Mouse (Mus musculus): ENCODE data around the gene Spsb1.

The Spsb1 gene

DNA sequence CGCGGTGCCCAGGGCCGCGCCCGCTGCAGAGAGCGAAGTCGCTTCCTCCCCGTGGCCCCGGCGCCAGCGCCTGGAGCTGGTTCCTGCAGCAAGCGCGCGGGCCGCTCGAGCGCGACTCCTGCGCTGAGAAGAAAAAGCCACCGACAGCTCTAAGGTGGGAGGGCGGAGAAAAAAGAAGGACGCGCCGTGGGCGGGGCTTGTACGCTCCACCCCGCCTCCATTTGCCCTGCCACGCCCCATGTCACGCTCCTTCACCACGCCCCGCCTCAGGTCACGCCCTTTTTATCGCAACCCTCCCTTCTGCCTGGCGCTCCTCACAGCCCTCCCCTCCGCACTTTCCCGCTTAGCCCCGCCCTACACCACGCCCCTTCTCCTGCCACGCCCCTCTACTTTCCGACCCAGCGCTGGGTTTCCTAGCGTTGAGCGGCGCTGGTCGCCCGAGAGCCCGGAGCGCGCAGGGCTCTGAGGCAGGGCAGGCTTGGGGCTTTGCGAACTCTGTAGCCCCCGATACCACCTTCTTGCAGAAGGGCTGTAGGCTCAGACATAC, at the start of gene Spsb1:
Gene Spsb1, minus strand, starts transcription at position 151 of the 547 bp plus-strand sequence.
- DNase-seq (ENCODE audit: low read depth): peak; percentile 98

GRCm38 (mm10) chr4:150003641-150004040, 48.8 kb upstream of the Spsb1 start:
- no peak for DNase-seq (ENCODE audit: low read depth)

DNA sequence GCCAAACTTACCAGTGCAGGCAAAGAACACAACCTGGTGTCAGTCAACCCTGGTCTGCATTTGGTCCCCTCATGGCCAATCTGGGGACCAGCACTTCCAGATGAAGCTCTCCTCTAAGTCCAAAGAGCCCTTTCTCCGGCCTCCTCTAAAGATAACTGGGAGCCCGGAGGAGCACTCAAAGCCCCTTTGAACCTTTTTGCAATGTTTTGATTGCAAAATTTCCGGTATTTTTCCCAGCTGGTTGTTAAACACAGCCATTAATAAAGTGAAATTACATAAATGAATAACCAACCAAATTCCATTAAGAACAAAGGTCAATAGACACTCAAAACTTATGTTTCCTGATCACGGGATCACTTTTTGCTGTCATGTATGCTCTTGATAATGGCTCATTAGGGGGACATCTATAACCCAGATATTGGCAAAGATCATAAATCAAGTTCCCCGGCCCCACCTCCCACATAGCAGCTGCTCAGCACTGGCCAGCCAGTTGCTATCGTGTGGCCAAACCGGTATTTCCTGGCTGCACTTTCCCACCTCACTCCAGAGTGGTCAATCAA, 48.3 kb upstream of the Spsb1 start:
- DNase-seq (ENCODE audit: low read depth): no peak

DNA sequence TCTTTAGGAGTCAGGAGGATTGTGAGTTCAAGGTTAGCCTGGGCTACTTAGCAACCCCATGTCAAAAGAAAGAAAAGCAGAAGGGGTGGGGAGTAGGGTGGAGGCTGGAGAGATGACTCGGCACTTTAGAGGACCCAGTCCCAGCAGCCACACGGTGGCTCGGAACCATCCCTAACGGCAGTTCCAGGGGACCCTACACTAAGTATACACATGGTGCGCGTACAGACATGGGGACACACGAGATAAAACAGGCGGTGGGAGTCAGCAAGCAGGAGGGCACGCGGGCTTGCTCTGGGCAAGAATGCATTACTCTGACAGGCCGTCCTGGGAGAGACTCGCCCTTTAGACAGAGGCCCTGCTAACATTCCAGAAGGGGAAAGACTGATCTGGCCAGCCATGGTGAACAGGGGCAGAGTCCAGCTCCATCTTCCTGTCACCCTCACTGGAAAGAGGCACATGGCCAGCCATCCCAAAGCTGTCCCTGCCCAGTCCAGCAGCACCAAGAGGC, 47.2 kb upstream of the Spsb1 start:
- peak; percentile 59 for DNase-seq (ENCODE audit: low read depth)

DNA sequence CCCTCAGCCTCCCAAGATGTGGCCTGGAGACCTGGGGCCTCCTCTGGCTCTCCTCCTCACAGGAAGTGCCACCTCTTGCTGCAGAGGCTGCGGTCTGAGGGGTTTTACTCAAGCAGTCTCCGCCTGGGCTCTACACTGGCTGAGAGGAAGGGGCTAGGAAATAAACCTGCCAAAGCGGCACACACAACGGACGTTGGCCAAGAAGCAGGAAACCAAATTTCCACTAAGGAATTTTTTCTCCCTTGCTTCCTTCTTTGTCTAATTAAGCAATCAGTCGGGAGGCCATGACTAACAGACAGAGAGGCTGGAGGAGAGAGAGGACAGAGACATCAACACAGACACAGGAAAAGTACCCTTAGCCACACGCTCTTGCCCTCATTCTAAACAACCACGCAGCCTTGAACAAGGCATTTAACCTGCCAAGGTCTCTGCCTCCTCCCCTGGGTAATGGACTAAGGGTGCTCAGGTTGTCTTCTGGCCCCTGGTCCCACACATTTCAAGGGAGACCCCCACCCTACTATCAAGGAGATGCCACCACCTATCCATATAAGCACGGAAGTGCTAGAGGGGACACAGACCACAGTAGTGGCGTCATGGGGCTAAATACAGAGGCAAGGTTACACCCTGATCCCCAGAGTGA, 46.5 kb upstream of the Spsb1 start:
- peak; percentile 60 for DNase-seq (ENCODE audit: low read depth)

GRCm38 (mm10) chr4:149999931-150000555, 45.2 kb upstream of the Spsb1 start:
- no peak for DNase-seq (ENCODE audit: low read depth)

DNA sequence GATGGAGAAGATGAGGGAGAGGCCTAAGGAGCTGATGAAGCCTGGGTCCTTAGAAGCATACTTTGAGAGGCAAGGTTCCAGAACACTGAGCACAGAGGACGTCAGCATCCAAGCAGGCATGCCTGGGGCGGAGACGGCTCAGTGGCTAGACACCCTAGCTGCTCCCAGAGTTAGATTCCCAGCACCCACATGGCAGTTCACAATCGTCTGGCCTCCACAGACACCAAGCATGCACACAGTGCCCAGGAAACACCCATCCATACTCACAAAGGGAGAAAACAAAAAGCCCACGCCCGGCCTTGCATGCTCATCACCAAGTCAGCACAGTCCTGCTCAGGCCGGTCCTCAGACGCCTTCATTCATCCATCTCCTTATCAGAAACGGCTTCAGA, 44.7 kb upstream of the Spsb1 start:
- DNase-seq (ENCODE audit: low read depth): no peak

DNA sequence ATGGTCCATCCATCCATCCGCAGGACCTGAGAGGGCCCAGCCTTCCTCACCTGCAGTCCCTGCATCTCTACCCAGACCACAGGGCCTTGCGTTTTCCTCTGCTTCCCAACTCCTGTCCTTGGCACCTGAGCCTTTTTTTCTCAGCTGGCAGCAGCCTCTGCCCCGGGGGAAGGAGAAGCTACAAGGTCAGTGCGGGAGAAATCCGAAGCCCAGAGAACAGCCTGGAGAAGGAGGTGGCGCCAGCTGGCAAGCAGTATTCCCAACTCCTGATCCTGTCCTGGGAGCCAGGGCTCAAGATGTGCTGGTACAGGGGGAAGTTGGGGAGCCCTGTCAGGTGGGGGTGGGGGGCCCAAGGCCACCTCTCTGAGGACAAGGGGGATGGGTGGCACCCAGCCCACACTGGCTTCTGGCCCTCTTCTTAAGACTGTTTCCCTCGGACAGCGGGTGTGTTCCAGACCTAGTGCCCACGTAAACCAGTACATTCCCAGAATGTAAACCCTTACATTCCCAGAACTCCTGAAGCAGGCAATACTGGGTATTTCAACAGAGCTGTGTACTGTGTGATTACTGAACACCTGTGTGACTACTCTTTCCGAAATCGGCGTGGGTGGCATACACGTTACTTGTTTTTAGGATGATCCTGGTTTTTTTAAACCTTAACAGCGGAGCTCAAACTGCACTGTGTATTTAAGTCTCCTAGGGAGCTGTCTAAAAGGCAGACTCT, 44.1 kb upstream of the Spsb1 start:
- DNase-seq (ENCODE audit: low read depth): no peak

DNA sequence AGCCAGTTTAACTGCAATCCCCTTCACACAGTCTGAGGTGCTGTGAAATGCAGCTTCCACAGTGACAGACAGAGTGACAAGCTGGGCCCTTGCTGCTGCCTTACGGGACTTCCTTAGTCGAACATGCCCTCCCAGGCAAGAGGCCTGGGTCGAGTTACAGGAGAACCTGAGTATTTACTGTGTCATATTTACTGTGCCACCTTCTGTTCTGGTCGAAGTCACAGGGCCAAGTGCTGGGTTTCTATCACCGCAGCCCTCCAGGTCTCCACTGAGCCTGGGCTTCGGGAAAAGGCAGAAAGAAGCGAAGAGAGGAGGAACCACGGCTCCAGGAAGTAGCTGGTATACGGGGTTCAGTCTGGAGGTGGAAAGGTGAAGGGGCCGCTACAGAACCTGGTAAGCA, 43.2 kb upstream of the Spsb1 start:
- DNase-seq (ENCODE audit: low read depth): no peak

- DNase-seq (ENCODE audit: low read depth): no peak
Measured at GRCm38 (mm10) chr4:149996440-149996839, 41.6 kb upstream of the Spsb1 start.

DNA sequence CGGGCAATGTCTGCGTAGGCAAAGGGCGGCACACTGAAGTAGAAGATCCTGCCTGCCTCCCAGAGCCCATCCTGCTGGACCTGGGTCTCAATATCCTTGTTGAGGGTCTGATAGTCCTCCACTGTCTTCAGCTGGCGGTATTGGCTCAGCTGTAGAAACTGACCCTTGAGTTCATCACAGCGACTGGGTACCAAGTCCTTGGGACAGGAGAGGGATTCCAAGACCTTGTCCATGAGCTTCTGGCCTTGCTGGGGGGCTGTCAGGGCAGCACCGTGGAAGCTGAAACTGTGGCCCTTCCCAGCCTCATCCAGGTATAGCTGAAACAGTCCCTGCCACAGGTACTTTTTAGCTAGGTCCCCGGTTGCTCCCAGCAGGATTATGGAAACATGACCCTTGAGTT, 41.1 kb upstream of the Spsb1 start:
- no peak for DNase-seq (ENCODE audit: low read depth)

- no peak for DNase-seq (ENCODE audit: low read depth)
Measured at GRCm38 (mm10) chr4:149994218-149994617, 39.4 kb upstream of the Spsb1 start.

- DNase-seq (ENCODE audit: low read depth): no peak
Measured at GRCm38 (mm10) chr4:149992670-149993032, 37.8 kb upstream of the Spsb1 start.

DNA sequence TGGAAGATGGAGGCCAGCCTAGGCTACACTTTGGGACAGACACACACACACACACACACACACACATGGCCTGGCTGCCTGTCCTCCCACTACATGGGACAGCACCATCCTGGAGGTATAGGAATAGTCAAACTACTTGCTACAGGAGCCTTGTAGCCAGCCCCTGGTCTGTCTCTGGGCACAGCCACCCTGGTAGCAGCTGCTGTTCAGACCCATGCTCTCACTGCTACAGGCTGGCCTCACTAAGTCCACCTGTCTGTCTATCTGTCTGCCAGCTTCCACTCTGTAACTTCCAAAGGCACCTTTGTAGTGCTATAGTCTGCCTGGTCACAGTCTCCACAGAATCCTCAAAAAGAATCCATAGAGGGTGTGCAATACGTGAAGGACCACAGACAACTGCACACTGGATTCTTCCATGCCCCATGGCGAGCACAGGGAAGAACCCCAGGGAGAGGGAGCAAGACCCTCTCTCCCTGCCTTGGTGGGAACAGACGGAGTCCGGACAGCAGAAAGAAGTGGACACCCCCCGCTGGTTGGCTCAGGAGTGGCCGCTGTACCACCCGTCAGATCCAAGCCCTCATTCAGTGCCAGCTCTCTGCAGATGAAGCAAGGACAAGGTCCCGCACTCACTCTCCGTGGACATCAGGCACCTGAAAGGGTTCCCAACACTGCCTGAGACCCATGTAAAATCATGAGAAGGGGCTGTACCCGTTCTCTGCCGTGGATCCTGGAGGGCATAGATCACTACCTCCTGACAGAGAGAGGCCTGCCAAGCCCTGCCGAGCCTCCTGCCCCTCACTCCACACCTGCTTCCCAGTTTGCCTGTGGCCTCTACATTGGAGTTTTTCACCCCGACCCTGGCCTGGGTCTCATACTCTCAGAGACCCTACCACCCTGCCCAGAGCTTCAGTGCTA, 37.2 kb upstream of the Spsb1 start:
- DNase-seq (ENCODE audit: low read depth): no peak

DNA sequence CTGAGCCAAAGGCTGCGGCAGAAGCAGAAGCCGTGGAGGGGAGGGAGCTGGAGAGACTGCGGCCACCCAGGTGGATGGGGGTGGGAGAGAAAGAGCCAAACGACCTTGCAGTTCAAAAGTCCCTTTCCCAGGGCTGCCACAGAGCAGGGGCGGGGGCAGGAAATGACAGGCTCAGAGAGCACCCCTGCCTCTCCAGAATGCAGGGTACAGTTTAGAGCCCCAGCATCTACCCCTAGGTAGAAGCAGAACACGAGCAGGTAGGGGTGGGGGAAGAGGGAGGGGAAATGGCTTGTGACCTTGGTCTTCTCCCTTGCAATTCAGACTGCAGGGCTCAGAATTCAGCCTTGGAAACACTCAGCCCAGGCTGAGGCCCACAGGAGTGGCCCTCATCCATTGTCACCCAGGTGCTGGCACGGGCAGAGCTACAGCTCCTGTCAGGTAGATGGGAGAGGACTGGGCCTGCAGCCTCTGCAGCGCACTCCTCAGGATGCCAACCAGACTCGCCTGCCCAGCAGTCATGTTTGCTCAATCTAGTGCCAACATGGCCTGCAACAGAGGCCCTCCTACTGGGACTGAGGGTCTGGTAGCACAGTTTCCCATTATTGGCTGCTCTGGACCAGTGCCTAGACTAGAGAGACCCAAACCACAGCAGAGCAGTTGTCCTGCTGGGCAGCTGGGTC, 36.3 kb upstream of the Spsb1 start:
- no peak for DNase-seq (ENCODE audit: low read depth)

DNA sequence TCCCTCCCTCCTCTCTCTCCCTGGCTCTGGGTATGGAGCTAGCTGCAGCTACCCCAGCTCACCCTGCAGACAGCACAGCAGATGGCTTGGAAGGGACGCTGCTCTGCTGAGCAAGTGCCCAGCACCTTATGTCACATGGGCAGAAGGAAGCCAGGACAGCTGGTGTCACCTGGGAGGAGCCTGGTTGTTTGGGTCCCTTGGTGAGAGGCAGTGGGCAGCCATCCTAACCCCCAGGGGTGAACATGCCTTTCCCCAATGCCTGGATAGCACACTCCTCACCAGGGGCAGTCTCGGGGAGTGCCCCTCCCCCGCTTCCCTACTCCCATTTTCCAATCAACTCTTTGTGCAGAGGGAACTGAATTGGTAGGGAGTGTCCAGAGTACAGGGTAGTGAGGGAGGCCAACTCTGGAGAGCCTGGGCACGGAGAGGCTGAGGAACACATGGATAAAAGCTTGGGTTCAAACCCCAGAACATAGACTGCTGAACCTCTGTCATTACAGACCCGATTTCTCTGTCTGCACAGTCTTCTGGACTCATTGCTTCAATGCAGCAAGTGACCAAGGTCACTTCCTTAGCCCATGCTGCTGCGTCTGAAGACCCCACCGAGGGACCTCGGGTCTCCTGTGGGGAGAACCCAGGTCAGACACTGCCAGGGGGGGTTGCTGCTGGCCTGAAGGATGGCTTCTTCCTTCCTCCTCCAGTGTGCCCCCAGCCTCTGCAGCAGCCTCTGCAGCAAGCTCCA, 35.5 kb upstream of the Spsb1 start:
- DNase-seq (ENCODE audit: low read depth): no peak

- peak; percentile 84 for DNase-seq (ENCODE audit: low read depth)
Measured at GRCm38 (mm10) chr4:149988931-149989556, 34.2 kb upstream of the Spsb1 start.

GRCm38 (mm10) chr4:149988301-149988700, 33.5 kb upstream of the Spsb1 start:
- DNase-seq (ENCODE audit: low read depth): no peak

- DNase-seq (ENCODE audit: low read depth): no peak
Measured at GRCm38 (mm10) chr4:149986671-149987417, 32.0 kb upstream of the Spsb1 start.

All from 416B (cell line).